Mouse (Mus musculus): ENCODE measurements around the gene Kcne1l. TPM values are rescaled to one million over a fixed set of nuclear protein-coding genes. Genes with fewer than 3 reads are reported as not detected.

The Kcne1l gene
- polyA plus RNA-seq (2012) = not detected in 2 replicates

DNA sequence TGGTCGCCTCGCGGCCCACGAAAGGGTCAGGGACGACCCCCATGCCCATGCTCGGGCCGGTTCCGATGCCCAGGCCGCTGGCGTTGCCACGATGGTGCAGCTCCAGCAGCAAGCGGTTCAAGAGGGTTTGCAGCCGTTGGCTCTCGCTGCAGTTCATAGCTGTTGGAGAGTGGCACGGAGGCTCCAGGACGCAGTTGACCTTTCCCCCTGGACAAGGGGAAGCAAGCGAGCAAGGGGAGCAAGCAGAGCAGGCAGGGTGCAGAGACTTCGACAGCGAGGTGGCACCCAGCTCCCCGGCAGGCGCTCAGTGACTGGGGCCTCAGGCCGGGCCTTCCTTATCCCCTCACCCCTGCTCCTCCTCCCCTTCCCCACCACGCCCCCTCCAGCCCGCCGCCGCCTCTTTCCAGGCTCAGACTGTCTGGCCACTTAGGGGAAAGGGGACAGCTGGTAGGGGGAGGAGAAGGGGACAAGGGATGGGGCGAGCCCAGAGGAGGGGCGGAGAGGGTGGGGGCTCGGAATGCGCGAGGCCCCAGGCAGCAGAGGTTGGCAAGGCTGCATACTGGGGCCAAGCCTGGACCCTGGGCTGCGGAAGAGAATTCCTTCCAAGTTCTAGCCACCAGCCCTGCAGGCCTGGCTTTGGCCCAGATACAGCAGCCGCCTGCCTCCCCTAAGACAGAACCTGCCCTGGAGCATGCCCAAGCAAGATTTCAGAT lies at the start of gene Kcne1l:
Gene Kcne1l, minus strand, starts transcription at position 426 of the 713 bp plus-strand sequence.
- no peak for TF ChIP-seq GATA1 (IDR thresholded peaks at IDR 0.05; ENCODE audit: low read length)

DNA sequence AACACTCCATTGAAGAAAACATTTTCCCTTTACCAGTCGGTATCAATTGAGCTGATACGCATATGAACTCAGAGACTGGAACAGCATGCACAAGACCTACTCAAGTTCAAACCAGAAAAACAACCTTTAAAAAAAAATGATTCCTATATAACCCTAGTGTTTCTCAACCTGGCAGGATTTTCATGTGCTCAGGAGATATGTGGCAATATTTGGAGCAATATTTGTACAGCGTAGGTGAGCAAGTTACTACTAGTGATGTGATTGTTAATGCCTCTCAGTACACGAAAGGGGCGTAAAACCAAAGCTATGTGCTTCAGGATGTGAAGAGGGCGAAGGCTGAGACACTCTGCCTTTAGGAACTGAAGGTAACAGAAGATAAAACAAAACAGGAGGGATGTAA lies 30.1 kb upstream of the Kcne1l start:
- no peak for TF ChIP-seq GATA1 (IDR thresholded peaks at IDR 0.05; ENCODE audit: low read length)

DNA sequence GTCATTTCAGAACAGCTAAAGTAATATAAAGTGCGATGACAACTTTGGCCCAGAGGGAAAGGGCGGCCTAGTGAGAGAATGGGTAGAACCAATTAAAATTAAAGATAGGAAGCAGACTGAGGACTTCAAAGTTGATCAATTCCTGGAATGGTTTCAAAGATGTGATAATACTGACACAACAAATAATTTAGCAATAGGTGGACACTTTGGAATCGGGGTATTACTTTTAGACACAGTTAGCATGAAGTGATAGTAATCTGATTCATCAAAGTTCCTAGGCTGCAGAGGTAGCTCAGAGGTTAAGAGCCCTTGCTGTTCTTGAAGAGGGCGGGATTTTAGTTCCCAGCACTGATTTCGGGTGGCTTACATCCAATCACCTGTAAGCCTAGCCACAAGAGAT lies 29.4 kb upstream of the Kcne1l start:
- TF ChIP-seq GATA1 (IDR thresholded peaks at IDR 0.05; ENCODE audit: low read length) = no peak

DNA sequence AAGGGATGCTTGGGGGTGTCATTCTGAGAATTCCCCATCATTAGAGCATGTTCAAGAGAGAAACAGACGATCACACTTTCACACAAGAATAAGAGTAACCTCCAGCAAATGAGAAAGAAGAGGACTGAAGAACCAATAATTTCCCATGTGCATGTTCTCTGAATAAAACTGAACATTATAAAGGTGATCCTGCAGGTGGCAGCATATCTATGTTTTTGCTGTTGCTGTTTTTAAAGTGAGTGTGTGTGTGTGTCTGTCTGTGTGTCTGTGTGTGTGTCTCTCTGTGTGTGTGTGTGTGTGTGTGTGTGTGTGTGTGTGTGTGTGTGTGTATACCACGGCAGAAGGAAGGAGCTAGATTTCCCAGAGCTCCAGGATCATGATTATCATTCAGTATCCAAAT lies 19.7 kb upstream of the Kcne1l start:
- no peak for TF ChIP-seq GATA1 (IDR thresholded peaks at IDR 0.05; ENCODE audit: low read length)

DNA sequence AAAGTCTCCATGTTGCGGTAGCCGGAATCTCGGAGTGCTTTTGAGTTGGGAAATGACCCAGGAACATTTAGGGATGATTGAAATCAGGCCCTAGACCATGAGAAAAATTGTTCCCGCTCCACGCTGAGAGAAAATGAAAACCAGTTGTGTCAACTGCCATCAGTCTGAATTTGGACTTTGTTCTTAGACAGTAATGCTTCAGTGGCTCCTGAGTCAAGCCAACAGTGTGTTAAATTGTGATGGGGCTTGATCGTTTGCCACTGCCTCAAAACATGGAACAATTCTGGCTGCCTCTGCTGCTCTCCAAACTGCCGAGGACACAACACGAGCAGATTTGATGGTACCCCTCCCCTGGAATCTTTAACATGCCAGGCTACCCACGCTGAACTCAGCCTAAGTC lies 10.0 kb upstream of the Kcne1l start:
- no peak for TF ChIP-seq GATA1 (IDR thresholded peaks at IDR 0.05; ENCODE audit: low read length)

DNA sequence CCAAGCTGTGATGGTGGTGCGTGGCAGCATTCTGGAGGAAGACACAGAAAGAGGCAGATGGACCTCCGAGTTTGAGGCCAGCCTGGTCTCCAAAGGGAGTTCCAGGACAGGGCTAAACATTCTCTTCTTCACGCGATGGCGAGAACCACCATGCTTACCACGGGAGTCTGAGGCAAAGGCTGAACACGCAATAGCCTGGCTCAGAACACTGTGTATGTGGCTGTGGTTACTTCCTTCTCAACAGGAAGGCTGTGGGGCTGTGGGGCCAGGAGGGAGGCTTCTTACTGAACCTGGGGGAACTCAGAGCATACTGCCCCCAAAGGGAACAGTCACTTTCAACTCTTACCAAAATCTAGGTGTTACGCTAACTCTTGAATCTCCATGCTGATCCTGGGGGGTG lies 9.2 kb upstream of the Kcne1l start:
- TF ChIP-seq GATA1 (IDR thresholded peaks at IDR 0.05; ENCODE audit: low read length) = no peak

DNA sequence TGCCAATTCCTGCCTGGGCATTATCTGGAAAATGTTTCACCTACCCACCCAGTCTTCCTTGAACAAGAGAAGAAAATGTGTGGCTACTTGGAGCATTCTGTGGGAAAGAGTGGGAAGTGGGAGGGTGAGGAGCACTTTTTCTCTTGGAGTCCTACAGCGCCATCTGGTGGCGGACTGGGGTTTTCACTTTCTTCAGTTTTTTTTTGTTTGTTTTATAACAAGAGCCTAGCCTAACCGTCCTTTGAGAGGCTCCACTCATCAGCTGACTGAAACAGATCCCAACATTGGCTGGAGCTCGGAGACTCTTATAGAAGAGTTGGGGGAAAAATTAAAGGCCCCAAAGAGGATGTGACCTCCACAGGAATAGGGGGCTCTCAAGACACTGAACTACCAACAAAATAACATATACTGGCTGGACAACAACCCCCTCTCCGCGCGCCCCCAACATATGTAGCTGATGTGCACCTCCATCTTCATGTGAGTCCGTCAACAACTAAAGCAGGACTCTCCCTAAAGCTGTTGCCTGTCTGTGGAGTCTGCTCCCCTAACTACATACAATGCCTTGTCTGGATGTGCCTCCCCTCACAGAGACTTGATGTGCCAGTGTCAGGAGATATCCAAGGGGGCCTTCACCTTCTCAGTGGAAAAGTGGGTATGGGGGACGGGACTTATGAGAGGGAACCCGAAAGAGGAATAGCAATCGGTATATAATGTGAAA lies 8.4 kb upstream of the Kcne1l start:
- TF ChIP-seq GATA1 (IDR thresholded peaks at IDR 0.05; ENCODE audit: low read length) = no peak

DNA sequence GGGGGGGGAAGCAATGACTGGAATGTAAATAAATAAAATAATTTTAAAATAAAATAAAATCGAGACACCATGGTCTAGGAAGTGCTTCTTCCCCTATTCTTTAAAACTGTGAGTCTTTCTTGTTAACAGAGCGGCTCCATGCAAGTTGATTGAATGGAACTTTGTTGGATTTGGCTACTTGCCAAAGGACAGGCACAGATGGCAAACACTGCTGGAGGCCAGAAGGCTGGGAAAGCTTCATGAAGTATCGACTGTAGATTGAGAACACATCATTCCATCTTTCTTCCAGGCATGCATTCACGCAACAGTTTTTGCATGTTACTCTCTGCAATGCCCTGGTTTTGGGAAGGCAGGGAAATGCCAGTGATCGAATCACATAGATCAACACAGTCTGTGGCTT lies 4.3 kb upstream of the Kcne1l start:
- TF ChIP-seq GATA1 (IDR thresholded peaks at IDR 0.05; ENCODE audit: low read length) = no peak

DNA sequence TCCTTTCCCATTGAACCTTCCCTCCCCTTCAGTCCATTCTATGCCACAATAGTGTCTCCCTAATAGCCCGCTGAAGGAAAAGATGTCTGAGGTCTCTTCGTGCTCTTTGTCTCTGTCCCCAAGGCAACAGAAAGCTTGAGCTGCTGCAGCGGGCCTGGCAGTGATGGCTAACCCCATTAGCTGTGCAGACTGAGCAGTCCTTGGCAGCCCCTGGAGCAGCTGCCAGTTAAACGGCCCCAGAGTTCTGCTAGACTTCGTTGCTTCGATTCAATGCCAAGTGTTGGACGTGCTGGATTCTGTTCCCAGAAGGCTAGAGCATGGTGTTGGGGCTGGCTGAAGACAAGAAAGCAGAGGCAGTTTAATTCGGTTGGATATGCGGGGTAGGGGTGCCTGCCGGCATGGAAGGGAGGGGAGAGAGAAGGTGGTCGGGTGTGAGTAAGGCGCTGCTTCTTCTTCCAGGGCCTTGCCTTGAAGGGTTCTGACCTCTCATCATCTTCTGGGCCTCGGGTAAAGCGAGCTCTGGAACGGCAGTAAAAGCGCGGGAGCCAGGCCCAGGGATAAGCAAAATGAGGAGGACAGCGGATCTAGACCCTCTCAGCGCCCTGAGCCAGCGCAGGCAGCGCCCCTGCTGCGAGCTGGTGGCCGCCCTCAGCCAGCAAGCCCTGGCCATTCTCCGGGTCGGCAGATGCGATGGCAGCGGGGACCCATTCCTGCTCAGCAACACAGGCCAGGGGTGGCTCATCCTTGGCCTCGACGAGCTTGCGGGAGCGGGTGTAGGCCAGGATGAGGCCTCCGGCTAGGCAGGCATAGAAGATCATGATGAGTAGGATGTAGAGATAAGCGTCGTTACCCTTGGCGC lies 855 bp downstream of the Kcne1l start:
- TF ChIP-seq GATA1 (IDR thresholded peaks at IDR 0.05; ENCODE audit: low read length) = no peak

DNA sequence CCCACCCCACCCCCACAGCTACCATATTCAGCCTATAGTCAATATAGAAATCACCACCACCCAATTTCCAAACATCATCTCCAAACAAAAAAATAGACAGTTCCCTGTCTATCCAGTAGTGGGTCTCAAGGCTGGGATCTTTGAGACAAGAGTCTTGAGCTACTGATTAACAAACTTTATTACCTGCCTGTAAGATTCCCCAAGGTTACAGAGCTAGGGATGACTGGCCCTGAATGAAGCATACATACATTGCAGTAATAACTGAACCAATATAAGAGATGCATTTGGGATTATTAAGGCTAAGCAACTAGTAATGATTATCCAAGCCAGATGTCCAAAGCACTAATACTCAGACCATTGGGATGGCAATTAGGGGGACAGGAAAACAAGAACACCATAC lies 1.5 kb downstream of the Kcne1l start:
- TF ChIP-seq GATA1 (IDR thresholded peaks at IDR 0.05; ENCODE audit: low read length) = no peak

DNA sequence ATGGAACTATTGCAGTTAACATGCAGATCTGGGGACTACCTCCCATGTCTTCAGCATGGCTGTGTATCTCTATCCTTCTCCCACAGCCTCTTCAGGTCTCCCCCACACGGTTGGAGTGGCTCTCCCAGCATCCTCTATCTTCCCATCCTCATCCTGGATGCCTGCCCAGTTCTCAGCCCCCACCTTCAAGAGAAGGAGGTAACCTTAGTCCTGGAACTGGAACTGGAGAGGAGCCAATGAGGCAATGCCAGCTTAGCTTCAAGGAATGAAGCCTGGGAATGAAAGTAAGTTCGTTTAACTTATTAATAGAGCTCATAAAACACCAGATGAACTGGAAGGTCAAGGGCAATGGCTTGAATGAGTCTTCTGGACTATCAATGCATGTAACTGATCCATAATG lies 2.6 kb downstream of the Kcne1l start:
- TF ChIP-seq GATA1 (IDR thresholded peaks at IDR 0.05; ENCODE audit: low read length) = no peak

DNA sequence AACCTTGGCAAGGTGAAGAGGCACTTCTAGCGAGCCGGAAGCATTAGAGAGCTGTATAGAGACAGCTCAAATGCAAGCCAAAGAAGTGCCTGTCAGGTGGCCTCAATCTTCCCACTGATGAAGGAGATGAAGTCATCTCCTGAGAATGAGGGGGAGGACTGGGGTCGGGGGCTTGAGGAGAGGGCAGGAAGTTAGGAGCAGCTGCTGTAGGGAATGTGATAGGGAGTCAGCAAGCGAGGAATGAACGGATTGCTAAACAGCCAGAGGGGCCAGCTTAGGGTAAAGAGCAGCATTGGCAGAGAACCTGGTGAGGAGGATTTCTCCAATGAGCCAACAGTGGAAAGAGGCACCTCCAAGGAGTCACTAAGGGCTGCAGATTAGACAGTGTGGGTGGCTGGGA lies 20.2 kb downstream of the Kcne1l start:
- no peak for TF ChIP-seq GATA1 (IDR thresholded peaks at IDR 0.05; ENCODE audit: low read length)

DNA sequence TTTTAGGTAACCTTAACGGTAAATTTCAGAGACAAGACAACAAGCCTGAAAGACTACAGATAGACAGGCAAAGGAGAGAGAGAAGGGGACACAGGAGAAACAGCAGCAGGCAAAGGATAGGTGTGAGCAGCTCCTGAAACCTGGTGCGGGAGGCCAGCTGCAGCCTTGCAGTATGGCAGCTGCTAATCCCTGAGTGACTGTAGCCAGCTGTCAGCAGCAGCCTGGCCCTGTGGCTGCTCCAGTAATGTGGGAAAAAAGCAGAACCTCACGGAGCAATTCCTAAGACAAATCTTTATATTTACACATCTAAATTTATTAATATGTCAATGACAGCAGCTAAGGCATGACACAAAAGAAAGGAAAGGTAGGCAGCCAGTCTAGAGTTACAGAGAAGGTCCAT lies 29.5 kb downstream of the Kcne1l start:
- no peak for TF ChIP-seq GATA1 (IDR thresholded peaks at IDR 0.05; ENCODE audit: low read length)

DNA sequence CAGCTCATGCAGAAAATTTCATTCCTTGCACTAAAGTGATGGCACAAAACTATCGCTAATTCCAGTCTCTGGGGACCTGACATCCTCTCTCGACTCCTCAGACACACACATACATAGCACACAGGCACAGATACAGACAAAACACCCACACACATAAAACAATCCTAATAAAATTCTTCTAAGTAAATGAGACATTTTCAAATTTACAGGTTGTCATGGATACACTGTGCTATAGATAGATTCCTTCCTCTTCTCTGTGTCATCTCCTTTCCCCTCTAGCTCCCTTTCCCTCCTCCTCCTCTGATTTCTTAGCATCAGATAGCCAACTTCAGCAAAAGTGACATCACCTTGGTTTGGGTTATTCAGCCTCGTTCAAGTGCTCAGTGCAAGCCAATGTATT lies 30.1 kb downstream of the Kcne1l start:
- no peak for TF ChIP-seq GATA1 (IDR thresholded peaks at IDR 0.05; ENCODE audit: low read length)

Other genes with a start within 250 kb of the Kcne1l start
- not detected in 2 replicates for gene Gucy2f, start 109.4 kb downstream of the Kcne1l start, polyA plus RNA-seq (2012)
- gene Nxt2, start 79.5 kb downstream of the Kcne1l start, polyA plus RNA-seq (2012) = 0.45 and 1.5 TPM in 2 replicates
- gene Acsl4, start 84.2 kb upstream of the Kcne1l start, polyA plus RNA-seq (2012) = 5.5 and 7.4 TPM in 2 replicates